Mouse (Mus musculus): ENCODE data around the gene Scyl3.

The Scyl3 gene

DNA sequence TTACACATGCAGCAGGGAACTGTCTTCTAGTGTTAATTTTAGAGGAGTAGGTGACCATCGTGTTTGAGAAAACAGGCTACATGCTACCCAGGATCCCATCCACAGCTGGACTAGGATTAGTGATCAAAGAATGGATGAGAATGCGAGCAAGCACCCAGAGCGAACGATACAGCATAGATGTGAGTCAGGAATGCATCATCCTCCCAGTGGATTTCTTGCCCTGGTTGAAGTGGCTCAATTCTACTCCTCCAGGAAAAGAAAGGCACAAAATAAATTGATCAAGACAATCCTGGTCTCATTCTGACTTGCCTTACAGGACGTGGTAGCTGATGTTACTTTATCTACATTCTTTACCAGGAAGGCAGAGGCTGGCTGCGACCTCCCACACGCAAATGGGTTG lies at the start of gene Scyl3:
Gene Scyl3 (plus strand): TSS at position 255 of the 400 bp plus-strand sequence.
- WGBS, result 40% methylated on average over 7 of the region's 7 CpGs

DNA sequence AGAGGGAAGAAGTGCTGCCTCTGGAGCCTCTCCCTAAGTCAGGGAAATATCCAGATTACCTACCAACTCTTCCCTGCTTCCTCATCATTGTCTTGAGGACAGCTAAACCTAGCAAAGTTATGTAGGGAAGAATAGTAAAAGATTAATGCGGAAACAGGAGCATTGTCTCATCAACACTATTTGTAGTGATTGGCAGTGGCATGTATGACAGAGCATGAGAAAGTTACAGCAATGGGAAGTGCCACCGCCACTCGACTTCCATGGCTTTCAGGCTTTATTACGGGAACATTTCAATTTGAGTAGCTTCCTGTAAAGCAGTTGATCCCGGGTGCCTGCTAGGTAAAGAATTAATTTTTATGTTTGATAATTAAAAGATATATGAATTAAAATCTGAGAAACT lies 35.6 kb upstream of the Scyl3 start:
- WGBS, result 83% methylated on average over 5 of the region's 5 CpGs

DNA sequence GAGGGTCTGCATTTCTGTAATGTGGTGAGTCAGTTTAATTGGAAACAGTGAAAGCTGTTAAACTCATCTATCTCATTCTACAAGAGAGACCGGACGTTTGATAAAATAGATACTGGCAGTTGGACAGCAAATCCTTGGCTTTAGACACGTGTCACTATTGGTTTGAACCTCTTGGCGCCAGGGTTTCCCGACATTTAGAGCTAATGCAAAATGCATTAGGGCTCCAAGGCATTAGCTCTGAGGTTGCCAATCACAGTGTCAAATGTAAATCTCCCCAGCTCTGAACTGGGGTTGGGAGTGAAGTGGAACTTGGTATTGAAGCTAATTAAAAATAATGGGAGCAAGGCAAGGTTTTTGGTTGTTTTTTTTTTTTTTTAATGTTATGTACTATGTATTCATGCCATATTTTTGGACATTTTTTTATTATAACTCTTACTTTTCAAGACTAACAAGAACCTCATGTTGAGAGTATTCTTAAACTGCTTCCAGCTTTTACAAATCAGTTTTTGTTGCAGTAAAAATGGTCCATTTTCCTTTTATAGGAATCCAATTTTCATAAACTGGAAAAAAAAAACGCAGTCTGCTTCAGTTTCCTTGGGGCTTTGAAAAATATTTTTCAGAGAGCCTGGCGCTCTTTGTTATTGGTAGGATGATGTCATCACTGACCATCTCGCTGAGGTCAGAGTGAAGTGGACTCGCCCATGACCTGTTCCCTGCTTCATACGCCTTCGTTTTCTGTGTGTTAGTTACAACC lies 34.9 kb upstream of the Scyl3 start:
- WGBS, result 58% methylated on average over 11 of the region's 11 CpGs

DNA sequence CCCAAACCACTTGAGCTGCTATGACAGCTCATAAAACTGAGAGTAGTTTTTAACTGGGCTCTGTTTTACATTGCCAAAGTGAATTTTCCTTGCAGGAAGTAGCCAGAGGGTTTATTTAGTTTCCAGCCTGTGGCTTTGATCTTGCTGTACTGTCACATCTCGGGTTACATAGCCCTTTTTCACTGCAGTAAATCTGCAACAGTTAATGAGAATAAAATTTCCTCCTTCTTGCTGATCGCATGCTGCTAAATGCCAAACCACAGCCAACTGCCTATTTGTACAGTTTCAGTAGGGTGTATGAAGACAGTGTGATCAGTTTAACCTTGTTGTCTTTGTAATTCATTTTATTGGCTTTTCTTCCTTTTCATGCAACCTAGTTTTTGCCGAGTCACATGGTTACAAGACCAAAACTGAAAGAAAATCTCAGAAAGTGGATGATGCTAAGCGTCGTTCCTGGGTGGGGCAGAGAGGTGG lies 30.6 kb upstream of the Scyl3 start:
- 49% methylated on average over 5 of the region's 5 CpGs for WGBS

DNA sequence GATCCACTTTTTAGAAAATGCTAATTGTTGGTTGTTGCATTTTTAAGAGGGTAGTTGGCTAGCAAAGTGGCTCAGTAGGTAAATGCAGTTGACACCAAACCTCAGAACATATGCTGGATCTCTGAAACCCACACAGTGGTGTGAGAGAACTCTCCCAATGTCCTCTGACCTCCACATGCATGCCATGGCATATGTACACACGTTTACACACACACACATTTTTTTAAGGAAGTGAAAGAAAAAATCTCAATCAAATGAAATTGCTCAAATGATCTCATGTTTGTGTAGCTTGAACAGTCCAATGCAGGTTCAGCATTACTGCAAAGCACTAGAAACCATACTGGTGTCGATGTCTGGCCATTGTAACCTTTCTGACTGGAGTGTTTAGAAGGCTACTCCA lies 29.3 kb upstream of the Scyl3 start:
- 92% methylated on average over 2 of the region's 2 CpGs for WGBS

DNA sequence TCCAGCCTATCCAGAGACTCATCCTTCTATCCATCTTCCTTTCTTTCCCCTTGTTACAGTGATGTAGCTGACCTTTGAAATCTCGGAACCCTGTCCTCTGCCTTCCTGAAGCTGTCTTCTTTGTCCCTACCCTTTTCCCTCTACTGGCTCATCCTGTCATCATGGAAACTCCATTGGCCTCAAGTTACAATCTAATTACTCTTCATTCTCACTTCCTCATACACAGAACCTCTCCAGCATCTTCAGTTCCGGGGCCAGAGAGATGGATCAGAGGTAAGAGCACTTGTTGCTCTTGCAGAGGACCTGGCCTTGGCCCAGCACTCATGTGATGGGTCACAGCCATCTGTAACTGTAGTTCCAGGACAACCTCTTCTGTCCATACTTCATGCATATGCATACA lies 28.7 kb upstream of the Scyl3 start:
- WGBS, result 87% methylated on average over 2 of the region's 2 CpGs

- 91% methylated on average over 3 of the region's 3 CpGs for WGBS
Measured at GRCm38 (mm10) chr1:163903411-163903810, 25.5 kb upstream of the Scyl3 start.

GRCm38 (mm10) chr1:163907007-163907811 lies 21.7 kb upstream of the Scyl3 start:
- 78% methylated on average over 4 of the region's 4 CpGs for WGBS

GRCm38 (mm10) chr1:163908389-163908788 lies 20.5 kb upstream of the Scyl3 start:
- WGBS, result 71% methylated on average over 11 of the region's 11 CpGs

- WGBS, result 3% methylated on average over 2 of the region's 2 CpGs
Measured at GRCm38 (mm10) chr1:163910343-163910742, 18.6 kb upstream of the Scyl3 start.

- WGBS, result 90% methylated on average over 9 of the region's 9 CpGs
Measured at GRCm38 (mm10) chr1:163910785-163911184, 18.1 kb upstream of the Scyl3 start.

DNA sequence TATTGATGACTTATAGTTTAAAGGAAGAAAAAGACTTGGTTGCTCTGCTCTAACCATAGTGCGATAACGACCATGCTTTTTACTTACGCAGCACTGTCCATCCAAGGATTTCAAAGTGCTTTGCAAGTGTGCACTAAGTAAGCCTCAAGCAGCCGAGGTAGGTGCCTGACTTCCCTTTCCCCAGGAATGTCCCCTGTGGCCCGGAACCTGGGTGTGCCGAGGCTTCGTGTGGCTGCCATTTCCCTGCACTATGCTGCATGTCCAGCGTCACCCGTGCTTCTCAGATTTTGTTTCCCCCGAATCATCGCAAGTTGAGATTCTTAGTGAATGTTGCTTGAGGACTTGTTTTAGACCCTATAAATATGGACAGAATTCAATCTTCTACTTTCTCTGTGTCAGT lies 16.9 kb upstream of the Scyl3 start:
- 92% methylated on average over 11 of the region's 11 CpGs for WGBS

DNA sequence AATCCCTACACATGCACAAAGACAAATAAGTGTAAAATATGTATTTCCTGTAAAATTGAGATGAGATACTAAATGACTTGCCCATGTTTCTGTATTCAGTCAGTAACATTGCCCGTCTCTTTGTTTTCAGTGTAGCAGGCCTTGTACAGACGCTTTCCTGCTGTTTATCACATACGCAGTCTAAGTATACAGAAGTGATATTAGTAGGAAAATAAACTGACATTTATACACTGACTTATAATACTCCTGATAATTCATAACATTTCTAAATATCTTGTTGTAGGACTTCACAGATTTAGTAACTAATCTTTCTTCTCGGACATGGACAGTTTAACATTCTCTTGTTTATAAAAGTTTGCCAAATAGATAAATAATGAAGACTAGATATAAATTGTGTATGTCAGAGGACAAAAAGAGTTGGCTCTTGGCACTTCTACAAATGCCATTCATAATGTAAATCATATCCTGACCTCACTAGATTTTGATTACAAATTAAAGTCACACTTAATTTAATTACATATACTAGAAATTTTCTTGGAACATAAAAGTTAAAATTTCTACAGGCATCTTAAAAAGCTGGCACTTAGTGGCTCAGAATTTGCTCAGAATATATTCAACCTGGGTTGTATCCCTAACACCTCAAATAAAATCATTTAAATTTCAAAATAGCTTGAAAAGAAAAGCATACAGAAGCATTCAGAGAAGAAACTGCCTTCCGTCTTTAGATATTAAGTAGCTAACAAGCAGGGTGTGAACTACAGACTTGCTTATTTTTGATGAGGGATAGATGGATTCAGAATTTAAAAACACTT lies 11.3 kb upstream of the Scyl3 start:
- 95% methylated on average over 5 of the region's 5 CpGs for WGBS

DNA sequence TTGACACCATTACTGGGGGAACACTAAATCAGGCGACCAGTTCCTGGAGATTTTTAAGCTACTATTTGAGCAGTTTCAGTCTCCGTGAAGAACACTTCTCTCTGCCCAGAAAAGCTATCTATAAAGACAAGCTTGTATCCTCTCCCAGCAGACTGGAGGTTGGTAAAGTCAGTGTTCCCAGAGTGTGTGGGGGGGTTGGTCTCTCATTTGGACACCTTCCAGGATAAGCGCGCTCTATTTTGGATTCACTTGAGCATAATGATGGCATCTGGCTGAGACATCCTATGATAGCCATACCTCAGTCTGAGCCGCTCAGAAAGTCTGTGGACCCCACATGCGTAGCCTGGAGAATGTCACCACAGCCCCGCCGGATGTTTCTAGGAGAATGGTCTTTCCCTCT lies 4.8 kb upstream of the Scyl3 start:
- 50% methylated on average over 8 of the region's 8 CpGs for WGBS

- under 1% methylated on average over 77 of the region's 77 CpGs for WGBS
Measured at GRCm38 (mm10) chr1:163929636-163930457, 947 bp downstream of the Scyl3 start.

DNA sequence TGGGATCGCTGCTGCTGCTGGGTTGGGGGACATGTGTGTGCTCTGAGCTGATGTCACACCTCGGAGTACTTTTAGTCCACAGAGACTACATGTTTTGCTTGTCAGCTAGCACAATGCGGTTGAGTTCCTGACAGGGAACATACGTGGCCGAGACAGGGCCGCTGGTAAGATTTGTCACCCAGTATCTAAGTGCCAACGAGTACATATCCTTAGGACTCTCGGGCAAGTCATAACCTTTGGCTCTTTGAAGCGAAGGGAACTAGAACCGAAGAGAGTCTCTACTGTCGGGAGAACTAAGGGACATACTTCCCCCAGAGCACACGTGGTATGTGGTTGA lies 1.5 kb downstream of the Scyl3 start:
- WGBS, result 2% methylated on average over 12 of the region's 12 CpGs

GRCm38 (mm10) chr1:163931801-163932200 lies 2.9 kb downstream of the Scyl3 start:
- WGBS, result 87% methylated on average over 8 of the region's 8 CpGs

DNA sequence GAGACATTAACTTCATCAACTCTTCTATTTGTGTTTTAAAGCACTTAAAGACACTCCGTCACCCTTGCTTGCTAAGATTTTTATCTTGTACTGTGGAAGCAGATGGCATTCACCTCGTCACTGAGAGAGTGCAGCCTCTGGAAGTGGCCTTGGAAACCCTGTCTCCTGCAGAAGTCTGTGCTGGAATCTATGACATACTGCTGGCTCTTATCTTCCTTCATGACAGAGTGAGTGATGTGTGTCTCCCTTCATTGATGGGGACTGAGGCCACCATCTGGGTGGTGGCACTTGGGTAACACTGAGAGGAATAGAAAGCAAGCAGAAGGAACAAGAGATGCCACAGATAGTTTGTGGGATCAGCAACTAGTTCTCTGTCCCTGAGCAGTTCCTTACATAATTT lies 5.7 kb downstream of the Scyl3 start:
- WGBS, result 71% methylated on average over 2 of the region's 2 CpGs

GRCm38 (mm10) chr1:163942056-163942455 lies 13.2 kb downstream of the Scyl3 start:
- WGBS, result 71% methylated on average over 6 of the region's 6 CpGs

DNA sequence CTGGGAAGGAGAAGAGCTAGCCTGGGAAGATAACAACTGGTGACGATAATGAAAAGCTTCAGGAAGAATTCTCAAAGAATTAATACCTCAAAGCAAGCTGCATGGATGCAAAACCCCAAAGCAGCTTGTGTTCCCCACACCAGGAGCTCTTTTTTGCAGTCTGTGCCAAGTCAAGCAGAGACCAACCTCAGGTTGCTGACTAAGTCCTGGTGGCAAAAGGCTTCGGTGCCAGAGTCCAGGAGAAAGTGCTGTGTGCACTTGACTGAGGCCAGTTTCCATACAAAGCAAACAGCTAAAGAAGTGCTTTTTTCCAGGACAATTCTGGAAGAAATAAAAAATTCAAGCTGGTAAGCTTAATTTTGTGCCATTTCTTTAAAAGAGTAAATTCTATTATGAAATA lies 24.5 kb downstream of the Scyl3 start:
- 72% methylated on average over 2 of the region's 2 CpGs for WGBS

GRCm38 (mm10) chr1:163958036-163958435 lies 29.1 kb downstream of the Scyl3 start:
- WGBS, result 44% methylated on average over 3 of the region's 3 CpGs

All from cerebral cortex, adult 2 months (tissue).